Mouse (Mus musculus): ENCODE measurements around the gene Slc44a3. TPM values are rescaled to one million over a fixed set of nuclear protein-coding genes. Genes with fewer than 3 reads are reported as not detected.

Slc44a3 gene
- polyA plus RNA-seq, 1 experiment from 2014 or later, result 0.75 TPM

Other genes with a start within 250 kb of the Slc44a3 start
- 2.7 and 3.3 TPM in 2 replicates for gene Tmem56, start 249.3 kb downstream of the Slc44a3 start, polyA plus RNA-seq (2015; fragmentation: Nextera tagmentation; extraction: Ambion mirVana)
- 28.9 and 34.5 TPM in 2 replicates for gene Alg14, start 240.6 kb downstream of the Slc44a3 start, polyA plus RNA-seq (2015; fragmentation: Nextera tagmentation; extraction: Ambion mirVana)
- 645 and 663 TPM in 2 replicates for gene Cnn3, start 105.9 kb downstream of the Slc44a3 start, polyA plus RNA-seq (2015; fragmentation: Nextera tagmentation; extraction: Ambion mirVana)
- not detected in 2 replicates for gene 4930432M17Rik, start 138.4 kb upstream of the Slc44a3 start, polyA plus RNA-seq (2015; fragmentation: Nextera tagmentation; extraction: Ambion mirVana)
- gene F3, start 191.1 kb upstream of the Slc44a3 start, polyA plus RNA-seq (2015; fragmentation: Nextera tagmentation; extraction: Ambion mirVana), result 8.3 and 8.9 TPM in 2 replicates